Mouse (Mus musculus) limb, embryonic 15.5 days (tissue): Measurements from ENCODE around the gene Rasa4. TPM values are rescaled to one million over a fixed set of nuclear protein-coding genes. Genes with fewer than 3 reads are reported as not detected.

Experiments
- ATAC-seq: fragments of 200-750 bp; cut with Nextera tagmentation; 2 replicates; pipeline ENCODE4 v1.8.0; 2017; ENCODE audit warnings: low read depth, moderate TSS enrichment; ENCODE audit not compliant: insufficient number of reproducible peaks, low FRiP score, low TSS enrichment
- H3K27ac ChIP-seq: fragments of 300-500 bp; sonication (generic); 2 replicates; pipeline ENCODE4 v1.5.1; 2015; ENCODE audit warnings: moderate library complexity, mild to moderate bottlenecking, inconsistent platforms
- H3K27me3 ChIP-seq: fragments of 300-500 bp; sonication (generic); 2 replicates; pipeline ENCODE4 v1.6.1; 2015; ENCODE audit warnings: inconsistent platforms
- H3K36me3 ChIP-seq: fragments of 300-500 bp; sonication (generic); 2 replicates; pipeline ENCODE4 v1.6.1; 2015; ENCODE audit warnings: inconsistent platforms
- H3K4me1 ChIP-seq: fragments of 300-500 bp; sonication (generic); 2 replicates; pipeline ENCODE4 v1.6.1; 2015; ENCODE audit warnings: inconsistent platforms
- H3K4me2 ChIP-seq: fragments of 300-500 bp; sonication (generic); 2 replicates; pipeline ENCODE4 v1.6.1; 2015; ENCODE audit warnings: mild to moderate bottlenecking, inconsistent platforms
- H3K4me3 ChIP-seq: fragments of 300-500 bp; sonication (generic); 2 replicates; pipeline ENCODE4 v1.5.1; 2015; ENCODE audit warnings: mild to moderate bottlenecking, inconsistent platforms
- H3K9ac ChIP-seq: fragments of 300-500 bp; sonication (generic); 2 replicates; pipeline ENCODE4 v1.6.1; 2015; ENCODE audit warnings: inconsistent platforms
- H3K9me3 ChIP-seq: fragments of 300-500 bp; sonication (generic); 2 replicates; pipeline ENCODE4 v1.6.1; 2016; ENCODE audit warnings: inconsistent platforms
- WGBS: fragments of 180-500 bp; shearing (Covaris S2); methylation state at CpG from one replicate; pipeline ENCODE4 v1.1.7; 2015; 5-methylcytosine and 5-hydroxymethylcytosine counted together
- polyA plus RNA-seq: library from polyadenylated mRNA; unstranded; fragments of >200 nt; fragmentation: Nextera tagmentation; extraction: Ambion mirVana; gene quantifications from 2 replicates; pipeline ENCODE4 v1.2.1, GENCODE M21; 2015

Gene Rasa4
- polyA plus RNA-seq, 1 experiment from 2014 or later, result 13.6 TPM

GRCm38 (mm10) chr5:136073526-136073925 is 10.2 kb upstream of the Rasa4 start:
- no peak for ATAC-seq

DNA sequence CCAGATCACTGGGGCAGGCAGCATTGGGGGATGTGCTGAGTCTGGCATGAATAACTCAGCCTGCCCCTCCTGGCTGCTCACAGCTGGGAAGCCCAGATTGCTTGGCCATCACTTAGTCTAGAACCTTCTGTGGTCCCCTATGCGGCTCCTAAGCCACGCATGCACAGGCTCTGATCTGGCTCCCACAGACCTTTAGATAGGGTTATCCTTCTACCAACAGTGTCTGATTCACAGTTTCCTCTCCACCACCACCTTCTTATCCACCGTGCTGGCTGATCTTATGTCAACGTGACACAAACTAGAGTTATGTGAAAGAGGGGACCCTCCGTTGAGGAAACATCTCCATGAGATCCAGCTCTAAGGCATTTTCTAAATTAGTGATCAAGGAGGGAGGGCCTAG is 8.6 kb upstream of the Rasa4 start:
- H3K9me3 ChIP-seq, result no peaks in the 10 kb centered on the region
- H3K36me3 ChIP-seq, result no peaks in the 10 kb centered on the region
- H3K9ac ChIP-seq, result no peak overlapping the region
- peaks cover 8% of the 10 kb centered on the region; the same call in 1 of the 2 replicates for H3K4me1 ChIP-seq
- H3K27ac ChIP-seq, result no peak overlapping the region
- H3K4me3 ChIP-seq, result no peak overlapping the region
- no peak overlapping the region for H3K4me2 ChIP-seq
- no peak for ATAC-seq
- WGBS, result 91% methylated on average over 5 of the region's 5 CpGs
- H3K27me3 ChIP-seq, result no peaks in the 10 kb centered on the region

More at GRCm38 (mm10) chr5:136073526-136073925, 10.2 kb upstream of the Rasa4 start:
- H3K27ac ChIP-seq, result no peak overlapping the region
- no peaks in the 10 kb centered on the region for H3K36me3 ChIP-seq
- no peak overlapping the region for H3K4me3 ChIP-seq
- WGBS, result 63% methylated on average over 11 of the region's 11 CpGs
- H3K4me2 ChIP-seq, result no peak overlapping the region
- H3K9me3 ChIP-seq, result no peaks in the 10 kb centered on the region
- H3K9ac ChIP-seq, result no peak overlapping the region
- H3K27me3 ChIP-seq, result no peaks in the 10 kb centered on the region
- peaks cover 8% of the 10 kb centered on the region; the same call in 1 of the 2 replicates for H3K4me1 ChIP-seq

DNA sequence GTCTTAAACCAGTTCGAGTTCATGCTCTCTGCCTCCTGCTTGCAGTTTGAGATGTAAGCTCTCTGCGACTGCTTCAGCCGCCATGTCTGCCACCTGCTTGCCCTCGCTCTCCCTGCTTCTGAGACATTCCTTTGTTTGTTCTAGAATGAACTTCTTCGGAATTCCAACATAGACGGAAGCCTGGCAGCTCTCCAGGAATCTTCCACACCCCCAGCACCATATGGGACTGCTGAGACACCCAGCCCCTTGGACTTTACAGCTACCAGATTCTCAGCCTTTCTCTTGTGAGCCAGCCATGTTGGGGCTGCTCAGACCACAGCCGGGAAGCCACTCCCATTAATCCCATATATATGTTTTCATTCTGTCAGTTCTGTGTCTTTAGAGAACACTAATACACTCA is 7.4 kb upstream of the Rasa4 start:
- H3K4me2 ChIP-seq, result no peak overlapping the region
- no peak overlapping the region for H3K4me3 ChIP-seq
- H3K9ac ChIP-seq, result no peak overlapping the region
- peaks cover 8% of the 10 kb centered on the region; the same call in 1 of the 2 replicates for H3K4me1 ChIP-seq
- H3K9me3 ChIP-seq, result no peaks in the 10 kb centered on the region
- no peak for ATAC-seq
- H3K27me3 ChIP-seq, result no peaks in the 10 kb centered on the region
- H3K36me3 ChIP-seq, result no peaks in the 10 kb centered on the region
- WGBS, result 31% methylated on average over 7 of the region's 7 CpGs
- H3K27ac ChIP-seq, result no peak overlapping the region

DNA sequence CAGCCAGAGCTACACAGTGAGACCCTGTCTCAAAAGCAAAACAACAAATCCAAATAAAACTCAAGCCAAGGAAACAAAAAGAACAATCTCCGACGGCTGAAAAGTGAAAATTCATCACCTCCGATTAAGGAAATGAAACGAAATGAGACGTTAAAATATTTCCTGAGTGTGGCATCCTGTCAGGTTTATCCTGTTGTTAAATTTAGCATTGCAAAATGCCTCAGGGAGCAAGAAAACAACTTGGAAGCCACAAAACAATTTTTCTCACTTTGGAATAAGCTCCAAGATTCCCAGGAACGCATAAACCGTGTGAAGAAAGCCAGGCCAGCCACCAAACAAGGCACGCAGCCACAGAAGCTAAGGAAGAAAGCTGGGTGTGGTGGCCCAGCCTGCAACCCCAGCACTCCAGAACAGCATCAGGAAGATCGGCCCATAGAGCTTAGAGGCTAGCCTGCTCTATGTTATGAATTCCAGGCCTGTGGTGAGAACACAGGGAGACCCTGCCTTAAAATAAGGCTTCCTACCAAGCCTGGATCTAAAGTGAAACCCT is 6.6 kb upstream of the Rasa4 start:
- no peaks in the 10 kb centered on the region for H3K27me3 ChIP-seq
- no peak overlapping the region for H3K9ac ChIP-seq
- H3K27ac ChIP-seq, result peak overlapping the region; percentile 47
- no peak for ATAC-seq
- no peak overlapping the region for H3K4me3 ChIP-seq
- no peaks in the 10 kb centered on the region for H3K36me3 ChIP-seq
- peaks cover 8% of the 10 kb centered on the region; the same call in 1 of the 2 replicates for H3K4me1 ChIP-seq
- WGBS, result 55% methylated on average over 9 of the region's 9 CpGs
- no peak overlapping the region for H3K4me2 ChIP-seq
- no peaks in the 10 kb centered on the region for H3K9me3 ChIP-seq

DNA sequence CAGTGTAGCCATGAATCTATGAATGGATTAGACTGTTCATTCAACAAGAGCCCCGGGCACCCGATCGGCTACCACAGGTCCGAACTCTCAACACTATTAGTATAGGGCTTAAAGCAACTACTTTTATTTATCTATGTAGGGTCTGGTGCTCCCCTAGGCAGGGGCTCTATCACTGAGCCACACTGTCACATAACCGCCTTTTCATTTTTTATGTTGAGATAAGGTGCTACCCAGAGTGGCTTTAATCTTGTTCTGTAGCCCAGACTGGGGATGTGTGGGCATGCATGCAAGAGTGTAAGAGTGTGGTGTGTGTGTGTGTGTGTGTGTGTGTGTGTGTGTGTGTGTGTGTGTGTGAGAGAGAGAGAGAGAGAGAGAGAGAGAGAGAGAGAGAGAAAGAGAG is 5.6 kb upstream of the Rasa4 start:
- WGBS, result 96% methylated on average over 5 of the region's 5 CpGs
- peaks cover 7% of the 10 kb centered on the region for H3K4me1 ChIP-seq
- no peaks in the 10 kb centered on the region for H3K36me3 ChIP-seq
- H3K9ac ChIP-seq, result no peak overlapping the region
- H3K27ac ChIP-seq, result no peak overlapping the region
- H3K9me3 ChIP-seq, result no peaks in the 10 kb centered on the region
- ATAC-seq, result no peak
- H3K4me2 ChIP-seq, result no peak overlapping the region
- no peak overlapping the region for H3K4me3 ChIP-seq
- H3K27me3 ChIP-seq, result no peaks in the 10 kb centered on the region

DNA sequence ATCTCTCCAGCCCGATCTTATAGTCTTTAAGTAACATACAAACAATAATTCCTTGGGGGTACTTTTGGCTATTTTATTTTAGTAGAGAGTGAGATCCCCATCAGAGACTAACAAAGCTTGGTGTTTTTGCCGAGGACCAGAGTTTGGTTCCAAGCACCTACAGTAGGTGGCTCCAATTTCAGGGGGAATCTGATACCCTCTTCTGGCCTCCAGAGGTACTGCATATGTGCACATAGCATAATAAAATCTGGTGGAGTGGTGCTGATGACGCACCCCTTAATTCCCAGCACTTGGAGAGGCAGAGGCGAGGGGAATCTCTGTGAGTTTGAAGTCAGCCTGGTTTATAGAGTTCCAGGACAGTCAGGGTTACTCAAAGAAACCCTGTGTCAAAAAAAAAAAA is 1.4 kb upstream of the Rasa4 start:
- WGBS, result 72% methylated on average over 4 of the region's 4 CpGs
- no peak for ATAC-seq
- Histone ChIP-seq H3K27me3 (peaks cover 11% of the 10 kb centered on the region; the same call in 1 of the 2 replicates), H3K4me2 (no peak overlapping the region), H3K9ac (no peak overlapping the region), H3K4me3 (no peak overlapping the region), H3K27ac (no peak overlapping the region), H3K4me1 (peaks cover 22% of the 10 kb centered on the region), H3K36me3 (0 out of 2 replicates have a peak, but pooled peaks cover 2% of the 10 kb centered on the region), H3K9me3 (no peaks in the 10 kb centered on the region)

GRCm38 (mm10) chr5:136084144-136084881 is 597 bp downstream of the Rasa4 start:
- peak overlapping the region; percentile 47 for H3K9ac ChIP-seq

GRCm38 (mm10) chr5:136084891-136085651 is 1.4 kb downstream of the Rasa4 start:
- H3K27me3 ChIP-seq, result peaks cover 16% of the 10 kb centered on the region; the same call in 1 of the 2 replicates
- H3K36me3 ChIP-seq, result 0 out of 2 replicates have a peak, but pooled peaks cover 2% of the 10 kb centered on the region
- 16% methylated on average over 21 of the region's 21 CpGs for WGBS
- H3K4me2 ChIP-seq, result peak overlapping the region; percentile 92
- H3K4me1 ChIP-seq, result peaks cover 32% of the 10 kb centered on the region
- no peak overlapping the region for H3K9ac ChIP-seq
- H3K4me3 ChIP-seq, result peak overlapping the region; percentile 63
- no peak overlapping the region for H3K27ac ChIP-seq
- ATAC-seq, result no peak
- no peaks in the 10 kb centered on the region for H3K9me3 ChIP-seq

More at GRCm38 (mm10) chr5:136084144-136084881, 597 bp downstream of the Rasa4 start:
- Histone ChIP-seq H3K36me3 (0 out of 2 replicates have a peak, but pooled peaks cover 2% of the 10 kb centered on the region), H3K9me3 (no peaks in the 10 kb centered on the region), H3K27ac (peak overlapping the region; percentile 58; the same call in 1 of the 2 replicates), H3K27me3 (peaks cover 15% of the 10 kb centered on the region; the same call in 1 of the 2 replicates), H3K4me3 (peak overlapping the region; percentile 63), H3K4me2 (peak overlapping the region; percentile 92), H3K4me1 (peaks cover 31% of the 10 kb centered on the region)
- ATAC-seq, result peak; percentile 1; the same call in 1 of the 2 replicates
- 3% methylated on average over 23 of the region's 23 CpGs for WGBS

DNA sequence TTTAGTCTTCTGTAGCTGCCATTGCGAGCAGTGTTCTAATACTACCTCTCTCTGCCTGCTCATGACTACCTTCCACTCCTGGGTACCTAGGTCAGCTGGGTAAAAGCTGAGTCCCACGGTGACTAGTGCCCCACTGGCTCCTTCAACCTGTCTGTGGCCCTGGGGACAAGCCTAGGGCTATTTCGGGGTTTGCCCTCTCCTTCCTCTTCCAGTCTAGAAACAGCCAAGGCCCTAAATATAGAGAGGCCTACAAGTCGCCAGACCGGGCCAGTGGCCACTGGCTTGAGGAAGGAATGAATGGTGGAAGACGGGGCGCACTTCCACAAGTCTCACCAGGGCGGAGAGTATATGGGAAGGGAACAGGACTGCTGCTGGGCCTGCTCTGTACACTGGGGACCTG is 2.6 kb downstream of the Rasa4 start:
- no peak overlapping the region for H3K4me2 ChIP-seq
- peaks cover 32% of the 10 kb centered on the region for H3K4me1 ChIP-seq
- H3K27me3 ChIP-seq, result peaks cover 16% of the 10 kb centered on the region; the same call in 1 of the 2 replicates
- peaks cover 10% of the 10 kb centered on the region; the same call in 1 of the 2 replicates for H3K36me3 ChIP-seq
- no peak overlapping the region for H3K4me3 ChIP-seq
- H3K9me3 ChIP-seq, result no peaks in the 10 kb centered on the region
- no peak overlapping the region for H3K27ac ChIP-seq
- no peak overlapping the region for H3K9ac ChIP-seq
- no peak for ATAC-seq
- 81% methylated on average over 8 of the region's 8 CpGs for WGBS

GRCm38 (mm10) chr5:136088821-136089575 is 5.3 kb downstream of the Rasa4 start:
- Histone ChIP-seq H3K4me2 (no peak overlapping the region), H3K9me3 (no peaks in the 10 kb centered on the region), H3K36me3 (peaks cover 18% of the 10 kb centered on the region; the same call in 1 of the 2 replicates), H3K4me1 (peaks cover 27% of the 10 kb centered on the region), H3K27ac (no peak overlapping the region), H3K4me3 (no peak overlapping the region), H3K9ac (no peak overlapping the region), H3K27me3 (peaks cover 16% of the 10 kb centered on the region; the same call in 1 of the 2 replicates)
- no peak for ATAC-seq
- 15% methylated on average over 14 of the region's 14 CpGs for WGBS

GRCm38 (mm10) chr5:136091927-136092326 is 8.2 kb downstream of the Rasa4 start:
- Histone ChIP-seq H3K4me1 (peaks cover 10% of the 10 kb centered on the region; the same call in 1 of the 2 replicates), H3K9me3 (no peaks in the 10 kb centered on the region), H3K27ac (no peak overlapping the region), H3K4me3 (no peak overlapping the region), H3K4me2 (no peak overlapping the region), H3K36me3 (peaks cover 18% of the 10 kb centered on the region; the same call in 1 of the 2 replicates), H3K27me3 (peaks cover 5% of the 10 kb centered on the region; the same call in 1 of the 2 replicates), H3K9ac (no peak overlapping the region)
- ATAC-seq, result no peak
- WGBS, result 59% methylated on average over 5 of the region's 5 CpGs
